Mouse (Mus musculus): ENCODE measurements around the gene Cox19. TPM values are rescaled to one million over a fixed set of nuclear protein-coding genes. Genes with fewer than 3 reads are reported as not detected.
"Not testable (repeated sequence)": the region's sequence is repeated elsewhere in the genome, so short reads cannot be mapped to it uniquely, and the experiment has no call there.

Gene Cox19
- 9.5 to 46.4 TPM (median 15.2 TPM) in 3 replicates for total RNA-seq (2017)

GRCm38 (mm10) chr5:139351134-139351533, at the start of gene Cox19:
Gene Cox19, minus strand, starts transcription at chr5:139351418.
- no peak for ATAC-seq (replicated peaks; ENCODE audit: insufficient number of reproducible peaks, low FRiP score, low TSS enrichment, poor library complexity, severe bottlenecking)

GRCm38 (mm10) chr5:139399991-139400390, 48.8 kb upstream of the Cox19 start:
- ATAC-seq (replicated peaks; ENCODE audit: insufficient number of reproducible peaks, low FRiP score, low TSS enrichment, poor library complexity, severe bottlenecking), result no peak

GRCm38 (mm10) chr5:139398786-139399185, 47.6 kb upstream of the Cox19 start:
- no peak for ATAC-seq (replicated peaks; ENCODE audit: insufficient number of reproducible peaks, low FRiP score, low TSS enrichment, poor library complexity, severe bottlenecking)

GRCm38 (mm10) chr5:139397959-139398753, 46.9 kb upstream of the Cox19 start:
- ATAC-seq (replicated peaks; ENCODE audit: insufficient number of reproducible peaks, low FRiP score, low TSS enrichment, poor library complexity, severe bottlenecking), result peak; percentile 69

GRCm38 (mm10) chr5:139397359-139397916, 46.2 kb upstream of the Cox19 start:
- no peak for ATAC-seq (replicated peaks; ENCODE audit: insufficient number of reproducible peaks, low FRiP score, low TSS enrichment, poor library complexity, severe bottlenecking)

GRCm38 (mm10) chr5:139395528-139395927, 44.3 kb upstream of the Cox19 start:
- no peak for ATAC-seq (replicated peaks; ENCODE audit: insufficient number of reproducible peaks, low FRiP score, low TSS enrichment, poor library complexity, severe bottlenecking)

GRCm38 (mm10) chr5:139394399-139394798, 43.2 kb upstream of the Cox19 start:
- no peak for ATAC-seq (replicated peaks; ENCODE audit: insufficient number of reproducible peaks, low FRiP score, low TSS enrichment, poor library complexity, severe bottlenecking)

GRCm38 (mm10) chr5:139393197-139393588, 42.0 kb upstream of the Cox19 start:
- no peak for ATAC-seq (replicated peaks; ENCODE audit: insufficient number of reproducible peaks, low FRiP score, low TSS enrichment, poor library complexity, severe bottlenecking)

GRCm38 (mm10) chr5:139392219-139393196, 41.3 kb upstream of the Cox19 start:
- ATAC-seq (replicated peaks; ENCODE audit: insufficient number of reproducible peaks, low FRiP score, low TSS enrichment, poor library complexity, severe bottlenecking), result no peak

- ATAC-seq (replicated peaks; ENCODE audit: insufficient number of reproducible peaks, low FRiP score, low TSS enrichment, poor library complexity, severe bottlenecking), result no peak
Observed at GRCm38 (mm10) chr5:139391309-139391990, 40.2 kb upstream of the Cox19 start.

GRCm38 (mm10) chr5:139390324-139391119, 39.3 kb upstream of the Cox19 start:
- ATAC-seq (replicated peaks; ENCODE audit: insufficient number of reproducible peaks, low FRiP score, low TSS enrichment, poor library complexity, severe bottlenecking), result not testable (repeated sequence)

- ATAC-seq (replicated peaks; ENCODE audit: insufficient number of reproducible peaks, low FRiP score, low TSS enrichment, poor library complexity, severe bottlenecking), result no peak
Observed at GRCm38 (mm10) chr5:139389676-139390061, 38.5 kb upstream of the Cox19 start.

- no peak for ATAC-seq (replicated peaks; ENCODE audit: insufficient number of reproducible peaks, low FRiP score, low TSS enrichment, poor library complexity, severe bottlenecking)
Observed at GRCm38 (mm10) chr5:139388694-139389675, 37.8 kb upstream of the Cox19 start.

GRCm38 (mm10) chr5:139388195-139388570, 37.0 kb upstream of the Cox19 start:
- no peak for ATAC-seq (replicated peaks; ENCODE audit: insufficient number of reproducible peaks, low FRiP score, low TSS enrichment, poor library complexity, severe bottlenecking)

- no peak for ATAC-seq (replicated peaks; ENCODE audit: insufficient number of reproducible peaks, low FRiP score, low TSS enrichment, poor library complexity, severe bottlenecking)
Observed at GRCm38 (mm10) chr5:139387329-139388194, 36.3 kb upstream of the Cox19 start.

- ATAC-seq (replicated peaks; ENCODE audit: insufficient number of reproducible peaks, low FRiP score, low TSS enrichment, poor library complexity, severe bottlenecking), result no peak
Observed at GRCm38 (mm10) chr5:139386047-139386446, 34.8 kb upstream of the Cox19 start.

All from monocyte, adult 5-6 weeks (primary cell).